Mouse (Mus musculus) c-Kit-negative CD71-positive TER-119-positive erythroid progenitor cells, embryonic 14.5 days (primary cell): ENCODE measurements around the gene Shisal1.

Experiments
- DNase-seq: peaks from one replicate; pipeline ENCODE4 v3.0.0-alpha.2; 2013; ENCODE audit warnings: low read depth, low spot score

Gene Shisal1

DNA sequence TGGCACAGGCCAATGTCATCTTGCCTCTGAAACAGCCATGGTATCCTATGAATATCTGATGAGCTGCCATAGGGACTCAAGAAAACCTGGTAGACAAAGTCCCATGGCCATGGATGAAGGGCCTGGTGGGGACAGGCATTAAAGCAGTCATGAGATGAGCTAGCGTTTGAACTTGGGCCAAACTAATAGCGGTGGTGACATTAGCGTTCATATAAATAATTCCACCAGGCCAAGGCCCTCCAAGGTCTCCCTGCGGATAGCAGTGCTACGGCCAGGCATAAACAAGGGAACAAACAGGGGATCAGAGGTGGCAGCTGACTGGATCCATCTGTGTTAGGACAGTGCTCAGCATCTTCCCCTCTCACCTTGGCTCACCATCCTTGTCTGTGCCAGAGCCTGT lies 21.2 kb downstream of the Shisal1 start:
- no peak for DNase-seq

DNA sequence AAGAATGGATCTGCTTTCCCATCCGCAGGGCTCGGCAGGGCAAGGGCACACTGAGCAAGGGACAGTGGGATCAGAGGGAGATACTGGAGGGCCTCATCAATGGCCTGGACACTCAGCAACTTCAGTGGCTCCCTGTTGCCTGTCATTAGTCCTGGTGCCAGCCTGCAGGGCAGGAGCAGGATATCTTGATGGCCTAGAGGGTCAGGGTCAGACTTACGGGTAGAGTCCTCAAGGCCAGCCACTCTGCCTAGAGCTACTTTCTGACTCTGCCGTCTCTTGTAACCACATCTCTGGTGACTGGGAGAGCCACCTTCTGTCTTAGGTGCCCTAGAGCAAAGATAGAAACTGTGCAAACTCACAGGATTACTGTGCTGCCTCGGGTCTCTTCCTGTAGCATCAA lies 23.1 kb downstream of the Shisal1 start:
- no peak for DNase-seq

DNA sequence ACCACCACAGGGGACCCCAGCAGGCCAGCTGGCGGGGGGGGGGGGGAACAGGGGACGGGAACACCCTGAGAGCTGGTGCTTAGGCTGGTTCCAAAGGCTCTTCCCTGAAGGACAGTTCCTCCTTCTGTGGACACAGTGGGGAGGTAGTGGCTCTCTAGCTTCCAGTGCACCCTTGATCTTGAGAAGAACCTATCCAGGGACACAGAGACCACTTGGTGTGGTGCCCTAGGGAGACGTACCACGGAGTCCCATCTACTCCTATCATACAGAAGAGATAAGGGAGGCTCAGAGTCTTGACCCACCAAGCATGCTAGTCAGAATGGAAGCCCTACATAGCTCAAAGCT lies 28.7 kb downstream of the Shisal1 start:
- DNase-seq: no peak

DNA sequence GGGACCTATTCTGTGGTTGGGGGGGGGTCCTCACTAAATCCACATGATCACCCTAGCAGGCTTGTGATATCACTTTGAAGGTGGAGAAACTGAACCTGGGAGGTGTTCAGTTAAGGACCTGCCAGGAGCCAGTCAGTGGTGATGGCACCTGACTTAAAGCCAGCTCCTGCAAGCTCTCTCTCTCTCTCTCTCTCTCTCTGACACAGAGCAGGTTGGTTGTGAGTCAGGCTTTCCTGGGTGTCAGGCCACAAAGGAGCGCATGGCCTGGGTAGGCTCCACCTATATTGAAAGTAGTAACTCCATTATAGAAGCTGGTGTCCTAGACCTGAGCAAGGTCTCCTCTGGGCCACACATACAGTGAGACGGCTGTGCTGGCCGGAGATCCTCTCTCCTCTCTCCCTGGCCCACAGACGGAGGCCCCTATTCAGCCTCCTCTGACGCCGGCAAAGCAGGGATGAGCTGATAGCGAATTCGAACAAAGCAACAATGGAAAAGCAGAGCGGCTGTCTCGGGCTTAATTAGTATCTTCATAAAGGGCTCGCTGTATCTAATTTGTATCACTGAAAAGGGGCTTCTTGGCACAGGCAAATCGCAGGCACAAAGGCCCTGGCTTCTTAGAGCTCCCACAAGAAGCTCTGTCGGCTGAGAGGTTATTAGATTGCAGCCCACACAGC lies 29.2 kb downstream of the Shisal1 start:
- DNase-seq: no peak

DNA sequence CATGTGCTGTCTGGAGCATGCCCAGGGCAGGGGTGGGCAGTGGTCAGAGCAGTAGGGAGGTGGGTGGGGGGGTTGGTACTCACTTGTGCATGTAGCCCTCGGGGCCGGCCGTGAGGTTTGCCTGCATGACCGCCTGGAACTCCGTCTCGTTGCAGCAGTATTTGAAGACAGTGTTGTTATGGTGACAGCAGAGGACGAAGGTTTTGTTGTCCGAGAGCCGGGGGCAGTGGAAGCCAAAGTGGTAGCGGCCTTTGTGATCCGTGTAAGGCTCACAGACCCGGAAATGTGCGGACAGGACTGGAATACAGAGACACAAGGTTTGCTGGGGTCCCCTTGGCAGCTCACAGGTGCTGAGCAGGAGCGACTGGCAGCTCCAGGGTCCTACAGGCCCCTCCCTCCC lies 29.9 kb downstream of the Shisal1 start:
- DNase-seq: no peak

DNA sequence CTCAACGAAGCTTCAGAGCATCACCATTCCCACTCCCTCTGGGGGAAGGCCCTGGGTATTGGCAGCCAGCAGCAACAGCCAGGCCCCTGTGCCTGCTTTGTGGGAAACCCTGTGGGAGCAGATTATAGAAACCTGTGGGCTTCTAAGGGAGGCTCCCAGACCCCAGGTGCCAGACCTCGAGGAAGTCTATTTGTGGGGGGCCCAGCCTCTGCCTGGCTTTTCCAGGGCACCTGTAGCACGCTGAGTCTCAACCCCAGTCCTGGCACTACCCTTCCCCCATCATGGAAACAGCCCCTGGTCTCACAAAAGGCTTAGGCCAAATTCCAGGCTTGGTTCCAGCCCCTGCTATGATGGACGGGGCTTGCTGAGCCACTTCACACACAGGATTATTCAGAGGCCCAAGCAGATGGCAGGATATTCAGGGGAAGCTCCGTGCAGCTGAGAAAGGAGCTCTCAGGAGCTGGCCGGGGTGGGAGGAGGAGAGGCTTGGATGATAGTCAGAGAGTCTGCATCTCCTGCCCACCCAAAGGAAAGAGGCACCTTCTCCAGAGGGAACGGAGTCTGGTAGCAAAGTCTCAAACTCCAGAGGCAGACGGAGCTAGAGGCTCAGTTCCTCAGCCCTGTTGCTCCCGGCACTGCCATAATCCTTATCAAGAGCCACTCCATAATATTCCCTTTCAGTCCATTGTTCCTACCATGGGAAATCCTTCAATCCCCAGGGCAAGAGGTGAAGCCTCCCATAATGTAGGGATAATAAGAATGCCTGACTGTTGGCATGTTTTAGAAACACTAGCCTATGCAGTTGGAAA lies 32.7 kb downstream of the Shisal1 start:
- no peak for DNase-seq

DNA sequence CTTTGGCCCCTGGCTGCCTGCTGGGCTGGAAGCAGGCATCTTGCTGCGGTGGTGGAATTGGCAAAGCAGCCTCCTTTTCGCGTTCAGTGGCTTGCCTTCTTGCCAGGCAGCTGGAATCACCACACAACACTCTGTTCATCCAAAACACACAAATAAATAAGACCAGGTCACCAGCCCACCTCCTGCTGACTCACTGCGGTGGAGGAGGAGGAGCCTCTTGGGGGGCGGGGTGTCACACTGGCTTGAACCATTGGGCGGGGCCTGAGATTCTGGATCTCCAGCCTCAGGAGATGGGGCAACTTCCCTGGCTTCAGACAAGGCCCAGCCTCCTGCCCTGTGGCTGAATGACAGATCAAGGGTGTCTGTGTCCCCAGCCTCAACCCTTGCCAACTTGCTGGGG lies 34.5 kb downstream of the Shisal1 start:
- no peak for DNase-seq

DNA sequence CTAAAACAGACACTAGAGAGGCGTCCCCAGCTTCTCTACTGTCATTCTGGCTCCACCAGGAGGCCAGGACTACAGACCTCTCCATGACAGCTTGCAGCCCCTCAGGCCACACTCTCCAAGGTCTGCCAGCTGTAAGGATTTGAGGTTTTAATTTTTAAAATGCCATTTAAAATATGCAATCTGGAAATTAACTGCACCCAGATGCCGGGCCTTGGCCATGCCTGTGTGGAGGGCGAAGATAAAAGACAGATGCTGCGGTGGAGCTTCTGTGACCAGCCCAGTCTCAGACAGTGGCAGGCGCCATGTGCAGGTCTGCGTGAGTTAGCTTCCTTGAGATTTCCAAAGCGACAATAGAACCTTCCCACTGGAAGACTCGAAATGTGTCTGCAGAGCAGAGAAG lies 36.8 kb downstream of the Shisal1 start:
- no peak for DNase-seq

DNA sequence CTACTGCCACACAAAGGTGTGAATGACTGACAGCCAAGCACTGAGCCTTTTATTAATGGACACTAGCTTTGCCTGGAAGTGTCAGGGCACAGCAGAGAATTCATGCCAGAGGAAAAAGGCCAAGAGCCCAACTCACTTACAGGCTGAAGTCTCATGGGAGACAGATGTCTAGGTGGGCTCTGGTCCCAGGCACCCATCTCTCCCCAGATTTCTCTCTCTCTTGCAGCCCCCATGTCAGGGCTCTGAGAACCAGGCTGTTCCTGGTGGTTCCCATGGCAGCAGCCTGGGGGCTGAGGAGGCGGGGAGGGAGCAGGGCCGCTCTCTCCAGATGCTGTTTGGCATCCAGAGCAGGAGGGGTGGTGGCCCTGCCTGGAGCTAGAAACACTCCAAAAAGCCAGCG lies 38.3 kb downstream of the Shisal1 start:
- no peak for DNase-seq

DNA sequence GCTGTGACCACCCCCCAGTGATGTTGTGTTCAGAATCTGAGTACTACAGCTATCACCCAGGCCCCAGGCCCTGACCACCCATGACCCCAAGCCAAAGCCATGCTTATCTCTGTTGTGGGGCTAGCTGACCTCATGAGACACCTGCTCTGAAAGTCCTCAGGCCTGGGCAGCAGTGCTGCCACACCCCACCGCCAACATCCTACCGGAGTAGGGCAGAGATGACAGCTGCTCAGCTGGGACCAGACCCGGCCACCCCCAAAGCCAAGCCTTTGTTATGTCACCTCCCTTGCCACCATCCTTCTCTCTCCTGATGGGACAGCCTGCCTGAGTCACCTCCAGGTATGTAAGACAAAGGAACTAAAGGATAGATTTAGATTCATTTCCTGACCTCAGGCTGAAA lies 41.1 kb downstream of the Shisal1 start:
- DNase-seq: no peak

DNA sequence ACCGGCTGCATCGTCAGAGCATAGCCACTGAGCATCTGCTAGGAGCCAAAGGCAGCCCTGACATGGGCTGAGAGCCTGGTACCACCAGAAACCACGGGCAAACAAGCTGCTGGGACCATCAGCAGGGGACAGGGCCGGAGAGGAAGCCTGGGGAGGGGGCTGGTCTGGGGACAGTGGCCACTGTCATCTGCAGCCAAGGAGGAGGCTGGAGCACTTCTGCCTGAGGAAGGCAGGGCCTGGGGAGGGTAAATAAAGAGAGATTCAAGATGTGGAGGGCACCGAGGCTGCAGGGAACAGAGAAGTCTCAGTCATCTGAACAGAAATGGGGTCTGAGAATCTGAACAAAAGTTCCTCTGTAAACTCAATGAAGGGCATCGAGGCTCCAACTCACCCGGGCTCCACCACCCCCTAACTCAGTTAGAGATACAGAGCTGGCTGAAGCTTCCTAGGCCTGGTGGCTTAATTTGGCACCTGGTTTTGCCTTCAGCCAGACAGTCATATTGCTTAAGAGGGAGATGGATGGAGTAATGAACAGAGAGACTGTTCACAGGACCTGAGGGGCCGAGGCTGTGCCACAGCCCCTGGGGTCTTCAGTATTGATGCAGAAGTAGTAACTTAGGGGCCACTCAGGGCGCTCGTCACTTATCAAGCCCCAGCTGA lies 43.3 kb downstream of the Shisal1 start:
- no peak for DNase-seq

DNA sequence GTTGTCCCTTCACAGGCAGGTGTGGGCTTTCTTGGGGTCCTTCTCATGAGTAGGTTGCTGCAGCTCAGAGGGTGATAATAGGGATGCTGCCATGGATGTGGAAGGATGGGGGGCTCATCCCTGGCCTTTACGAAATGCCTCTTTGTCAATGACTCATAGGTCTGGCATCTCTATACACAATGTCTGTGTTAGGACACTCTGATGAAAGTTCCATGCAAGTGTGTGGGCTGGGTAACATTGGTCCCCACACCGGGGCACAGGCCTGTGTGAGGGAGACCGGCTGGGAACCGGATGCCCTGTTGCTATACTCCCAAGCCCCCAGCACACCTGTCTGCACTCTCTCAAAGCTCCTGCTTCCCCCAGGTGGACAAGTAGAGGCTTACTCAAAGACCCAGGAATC lies 48.3 kb downstream of the Shisal1 start:
- no peak for DNase-seq

DNA sequence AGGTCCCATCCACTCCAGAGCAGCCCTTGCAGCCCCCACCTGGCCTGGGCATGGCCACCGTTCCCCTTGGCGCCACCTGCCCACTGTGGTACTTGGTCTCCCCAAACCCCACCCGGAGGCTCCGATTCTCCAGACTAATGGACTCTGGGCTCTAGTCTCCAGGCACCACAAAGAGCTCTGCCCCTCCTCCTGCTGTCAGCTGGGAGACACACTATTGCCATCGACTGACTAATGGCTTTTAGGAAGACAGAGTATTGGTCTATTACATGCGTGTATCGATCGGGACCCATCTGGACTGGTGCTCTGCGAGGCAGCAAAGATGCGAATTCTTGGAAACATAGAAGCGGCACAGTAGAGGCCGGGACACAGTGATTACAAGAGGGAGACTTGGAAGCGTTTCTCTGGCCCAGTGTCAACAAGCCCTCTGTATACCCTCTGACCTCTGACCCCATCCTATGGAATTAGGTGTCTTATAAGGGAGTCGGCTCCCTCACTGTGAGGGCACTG lies 49.2 kb downstream of the Shisal1 start:
- no peak for DNase-seq

DNA sequence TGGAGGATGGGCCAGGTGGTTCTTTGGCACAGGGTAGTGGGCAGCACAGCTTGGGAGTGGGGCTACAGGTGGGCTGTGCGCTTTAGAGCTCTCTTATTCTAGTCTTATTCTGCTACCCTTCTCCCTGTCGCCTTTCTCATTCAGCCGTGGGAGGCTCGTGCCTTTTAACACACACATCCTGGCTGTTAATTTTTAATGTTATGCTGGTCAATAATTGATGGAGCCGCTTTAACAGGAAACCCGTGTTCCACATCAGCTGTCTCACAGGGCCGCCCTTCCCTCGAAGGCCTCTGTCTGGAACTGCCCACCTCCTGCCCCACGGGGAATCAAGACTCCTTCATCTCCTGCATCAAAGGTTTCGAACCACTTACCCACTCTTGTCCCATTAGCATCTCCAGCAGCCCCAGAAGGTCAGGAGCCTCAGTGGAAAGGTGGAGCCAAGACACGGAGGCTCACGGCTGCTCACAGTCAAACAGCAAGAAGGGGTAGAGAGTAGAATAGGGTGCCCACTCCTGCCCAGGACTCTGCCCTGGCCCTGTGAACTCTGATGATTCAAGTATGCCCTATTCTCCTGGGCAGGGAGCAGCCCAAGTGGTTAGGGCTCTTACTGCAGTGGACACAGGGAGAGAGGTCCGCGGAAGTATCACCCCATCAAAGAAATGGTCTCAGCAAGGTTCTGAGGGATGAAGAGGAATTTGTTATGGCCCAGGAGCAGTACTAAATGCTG lies 51.4 kb downstream of the Shisal1 start:
- DNase-seq: no peak

DNA sequence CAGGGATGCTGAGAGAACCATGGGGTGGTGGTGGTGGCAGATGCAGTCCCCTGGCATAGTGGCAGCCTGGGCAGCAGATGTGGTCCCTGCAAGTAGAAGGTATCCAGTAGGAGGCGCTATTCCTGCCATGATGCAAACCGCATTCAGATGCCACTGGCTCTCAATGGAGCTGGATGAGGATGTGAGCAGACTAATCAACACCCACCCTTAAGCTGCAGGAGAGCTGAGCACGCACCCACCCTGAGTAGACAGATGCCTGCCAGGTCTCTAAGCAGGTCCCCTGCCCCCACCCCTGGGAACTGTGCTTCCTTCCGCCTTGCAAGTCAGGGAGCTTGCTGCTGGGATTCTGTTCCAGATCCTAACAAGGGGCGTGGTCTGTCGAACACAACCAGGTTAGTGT lies 53.6 kb downstream of the Shisal1 start:
- no peak for DNase-seq

DNA sequence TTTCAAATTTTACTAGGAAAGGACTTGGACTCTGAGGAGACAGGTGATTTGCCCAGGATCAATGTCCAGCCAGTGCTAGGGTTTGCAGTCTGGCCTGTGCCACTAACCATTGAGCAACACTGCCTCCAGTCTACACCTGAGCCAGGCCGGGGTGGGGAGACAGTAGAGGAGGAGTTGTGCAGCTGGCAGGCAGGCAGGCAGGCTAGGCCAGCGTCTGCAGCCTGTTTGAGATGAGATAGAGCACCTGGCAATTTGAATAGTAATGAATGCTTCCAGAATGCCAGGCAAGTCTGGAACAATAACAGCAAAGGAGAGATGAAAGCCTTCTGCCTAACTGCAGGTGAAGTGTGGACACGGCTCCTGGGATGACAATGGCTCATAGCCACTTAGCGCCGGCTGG lies 54.1 kb downstream of the Shisal1 start:
- DNase-seq: no peak

DNA sequence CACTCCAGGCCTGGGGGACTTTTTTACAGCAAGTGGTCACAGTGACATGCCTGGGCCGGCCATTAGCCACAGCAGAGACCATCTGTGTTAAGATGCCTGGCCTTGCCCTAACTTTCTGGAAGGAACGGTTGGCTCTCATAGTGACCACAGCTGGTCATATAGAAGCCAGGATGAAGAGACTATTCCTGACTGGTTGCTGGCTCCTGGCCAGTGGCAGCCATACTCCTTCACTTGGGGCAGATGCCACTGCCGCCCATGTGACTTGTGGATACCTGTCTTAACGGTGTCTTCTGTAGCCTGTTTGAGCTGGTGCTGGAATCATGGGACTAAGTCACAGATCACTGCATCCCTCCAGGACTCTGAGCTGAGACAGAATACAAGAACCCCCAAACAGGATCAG lies 54.8 kb downstream of the Shisal1 start:
- DNase-seq: no peak

DNA sequence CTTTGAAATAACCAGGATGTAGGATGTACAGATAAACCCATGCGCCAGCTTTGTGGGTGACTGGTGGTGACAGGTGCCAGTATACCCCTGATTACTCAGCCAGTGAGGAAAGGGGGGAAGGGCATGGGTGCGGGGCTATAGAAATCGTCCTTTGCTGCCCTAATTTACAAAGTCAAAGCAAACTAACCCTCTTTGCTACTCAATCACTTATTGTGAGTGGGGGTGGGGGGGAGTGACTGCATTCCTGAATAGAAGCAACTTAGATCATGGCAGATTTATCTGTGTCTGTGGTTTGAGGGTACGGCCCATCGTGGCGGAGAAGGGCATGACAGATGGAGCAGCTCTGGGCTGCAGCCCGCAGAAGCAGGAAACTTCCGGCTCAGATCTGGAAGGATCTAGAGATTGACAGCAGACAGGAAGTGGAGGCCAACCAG lies 58.2 kb downstream of the Shisal1 start:
- DNase-seq: no peak

DNA sequence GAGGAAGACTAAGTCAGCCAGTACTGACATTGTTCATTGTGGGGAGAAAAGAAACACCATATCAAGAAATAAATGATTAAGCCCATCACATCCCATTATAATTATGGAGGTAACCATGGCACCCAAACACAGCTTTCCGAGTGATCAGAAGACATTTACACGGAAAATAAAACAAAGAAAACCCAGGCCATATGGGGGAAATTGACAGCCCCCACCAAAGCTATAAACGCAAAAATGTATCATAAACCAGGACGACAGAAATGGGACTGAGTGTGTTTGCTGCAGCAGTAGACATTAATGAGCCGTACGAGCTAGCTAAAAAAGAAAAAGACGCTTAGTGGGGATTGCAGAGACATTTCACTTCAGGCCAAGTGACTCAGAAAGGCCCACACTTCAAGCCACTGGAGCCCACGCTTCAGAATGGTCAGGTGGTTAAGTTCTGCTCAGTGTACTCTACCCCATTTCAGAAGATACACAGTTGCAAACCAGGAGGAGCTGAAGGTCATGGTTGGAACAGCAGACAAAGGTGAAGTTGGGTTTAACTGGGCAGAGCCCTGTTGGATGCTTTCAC lies 60.8 kb downstream of the Shisal1 start:
- no peak for DNase-seq

DNA sequence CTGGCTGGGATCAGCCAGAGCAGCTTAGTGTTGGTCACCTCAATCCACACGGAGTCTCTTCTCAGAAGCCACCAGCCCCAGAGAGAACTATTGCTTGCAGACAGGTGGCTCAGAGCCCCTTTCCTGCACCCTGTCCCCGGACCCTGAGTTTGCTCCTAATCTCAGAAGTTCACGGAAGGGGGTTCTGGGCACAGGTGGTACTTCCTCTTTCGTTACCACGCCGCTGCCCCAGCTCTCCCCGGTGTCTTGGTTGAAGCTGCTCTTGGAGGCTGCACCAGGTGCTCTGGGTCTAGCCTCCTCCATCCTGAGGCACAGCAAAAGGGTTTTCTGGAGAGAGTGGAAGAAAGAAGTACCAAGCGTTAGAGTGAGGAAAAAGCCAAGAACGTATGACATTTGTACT lies 62.8 kb downstream of the Shisal1 start:
- DNase-seq: no peak

DNA sequence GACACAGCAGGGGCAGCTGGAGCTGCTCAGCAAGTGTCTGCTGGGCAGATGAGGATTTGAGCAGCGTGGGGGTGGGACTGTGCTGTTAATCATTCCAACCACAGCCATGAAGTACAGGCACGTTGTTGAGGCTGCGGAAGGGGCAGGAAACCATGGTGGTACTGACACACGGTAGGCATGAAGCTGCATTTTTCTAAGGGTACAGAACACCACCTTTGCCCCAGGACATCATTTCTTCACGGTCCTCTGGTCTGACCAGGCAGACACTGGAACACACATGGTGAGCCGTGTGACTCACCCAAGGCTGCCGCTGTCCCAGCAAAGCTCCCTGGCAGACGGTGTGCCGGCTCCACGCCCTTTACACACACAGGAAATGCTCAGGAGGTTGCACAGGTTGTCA lies 66.7 kb downstream of the Shisal1 start:
- no peak for DNase-seq

DNA sequence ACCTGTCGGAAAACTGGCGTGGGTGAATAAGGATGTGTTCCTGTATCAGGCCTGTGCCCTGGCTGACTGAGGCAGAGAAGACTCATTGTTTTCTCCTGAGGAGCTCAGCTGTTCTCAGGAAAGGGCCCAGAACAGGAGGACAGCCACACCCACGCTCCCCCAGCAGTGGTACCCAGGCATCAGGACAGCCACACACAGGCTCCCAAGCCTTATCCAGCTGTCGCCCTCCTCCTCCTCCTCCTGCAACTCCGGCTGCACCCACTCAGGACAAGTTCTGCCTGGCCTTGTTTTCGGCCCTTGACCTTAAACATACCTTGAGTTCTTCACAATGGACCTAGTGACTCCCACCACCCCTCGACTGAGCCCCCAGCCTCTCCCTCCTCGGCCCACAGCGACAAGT lies 68.2 kb downstream of the Shisal1 start:
- no peak for DNase-seq
